Mouse (Mus musculus): ENCODE measurements around the gene Zfp384. TPM values are rescaled to one million over a fixed set of nuclear protein-coding genes. Genes with fewer than 3 reads are reported as not detected.

The Zfp384 gene
- polyA plus RNA-seq, 2 experiments: 12.4 to 103 TPM

DNA sequence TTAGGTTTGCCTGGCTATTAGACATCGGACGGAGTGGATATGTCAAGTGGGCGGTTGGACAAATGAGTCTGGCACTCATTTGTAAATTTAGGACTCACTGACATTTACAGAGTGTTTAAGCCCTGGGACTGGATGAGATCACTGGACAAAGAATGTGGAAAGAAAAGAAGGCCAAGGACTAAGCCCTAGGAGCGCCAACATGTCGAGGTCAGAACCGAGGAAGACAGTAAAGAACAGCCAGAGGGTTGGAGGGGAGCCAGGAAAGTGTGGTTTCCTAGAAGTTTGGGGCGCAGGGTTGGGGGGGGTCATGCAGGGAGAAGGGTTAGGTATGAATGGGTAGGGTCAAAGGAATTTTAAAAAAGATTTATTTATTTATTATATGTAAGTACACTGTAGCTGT, 13.7 kb upstream of the Zfp384 start:
- 76% methylated on average over 7 of the region's 7 CpGs for WGBS
- no peak overlapping the region for H3K4me3 ChIP-seq (replicated peaks; ENCODE audit: low read length)
- TF ChIP-seq POLR2A (IDR thresholded peaks at IDR 0.05; ENCODE audit: borderline replicate concordance, extremely low read depth, insufficient read depth, insufficient read length): no peak
- H3K4me2 ChIP-seq (replicated peaks; ENCODE audit: low read depth, low read length, severe bottlenecking): no peak overlapping the region
- ATAC-seq (ENCODE audit: low FRiP score, low read depth) (no peak), DNase-seq (ENCODE audit: low spot score) (no peak)
- H3K9ac ChIP-seq (ENCODE audit: low read depth, low read length, severe bottlenecking): no peak overlapping the region
- peaks cover 44% of the 10 kb centered on the region for H3K27me3 ChIP-seq (ENCODE audit: control insufficient read depth, insufficient read depth, low read length)
- H3K4me1 ChIP-seq (ENCODE audit: control insufficient read depth, insufficient read depth, low read length): peaks cover 7% of the 10 kb centered on the region
- H3K9me3 ChIP-seq (ENCODE audit: control insufficient read depth, low read length): no peaks in the 10 kb centered on the region
- no peak overlapping the region for H3K27ac ChIP-seq (replicated peaks; ENCODE audit: low read depth, low read length)
- H3K36me3 ChIP-seq (ENCODE audit: control insufficient read depth, insufficient read depth, low read length): no peaks in the 10 kb centered on the region

DNA sequence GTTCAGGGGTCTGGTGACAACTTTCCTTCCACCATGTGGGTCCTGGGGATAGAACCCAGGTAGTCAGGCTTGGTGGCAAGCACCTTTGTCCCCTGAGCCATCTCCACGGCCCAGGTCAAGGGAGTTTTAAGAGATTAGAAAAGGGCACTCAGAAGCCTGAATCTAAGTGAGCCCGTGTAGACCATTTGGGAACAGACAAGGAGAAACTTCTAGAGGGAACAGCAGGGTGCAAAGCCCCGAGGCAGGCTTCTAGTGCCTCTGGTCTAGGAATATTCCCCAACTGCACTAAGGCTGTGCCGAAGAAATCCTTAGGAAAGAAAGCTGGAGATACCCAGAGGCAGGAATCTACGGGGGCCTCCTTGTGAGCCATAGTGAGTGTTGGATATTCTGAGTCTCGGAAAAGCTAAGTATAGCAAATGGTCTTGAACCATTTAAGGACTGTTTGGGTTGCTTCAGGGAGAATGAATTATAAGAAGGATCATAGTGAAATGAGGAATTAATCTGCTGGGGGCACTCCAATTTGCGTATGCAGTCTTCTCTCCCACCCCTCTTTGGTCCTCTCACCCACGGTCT, 13.0 kb upstream of the Zfp384 start:
- H3K4me3 ChIP-seq (replicated peaks; ENCODE audit: low read length): peak overlapping the region; percentile 66
- no peaks in the 10 kb centered on the region for H3K9me3 ChIP-seq (ENCODE audit: control insufficient read depth, low read length)
- ATAC-seq (ENCODE audit: low FRiP score, low read depth) (no peak), DNase-seq (ENCODE audit: low spot score) (no peak)
- H3K36me3 ChIP-seq (ENCODE audit: control insufficient read depth, insufficient read depth, low read length): no peaks in the 10 kb centered on the region
- H3K4me1 ChIP-seq (ENCODE audit: control insufficient read depth, insufficient read depth, low read length): peaks cover 7% of the 10 kb centered on the region
- H3K4me2 ChIP-seq (replicated peaks; ENCODE audit: low read depth, low read length, severe bottlenecking): peak overlapping the region; percentile 95
- peaks cover 44% of the 10 kb centered on the region for H3K27me3 ChIP-seq (ENCODE audit: control insufficient read depth, insufficient read depth, low read length)
- WGBS: 39% methylated on average over 8 of the region's 8 CpGs
- no peak overlapping the region for H3K27ac ChIP-seq (replicated peaks; ENCODE audit: low read depth, low read length)
- peak overlapping the region; percentile 70; the same call in 1 of the 2 replicates for H3K9ac ChIP-seq (ENCODE audit: low read depth, low read length, severe bottlenecking)
- no peak for TF ChIP-seq POLR2A (IDR thresholded peaks at IDR 0.05; ENCODE audit: borderline replicate concordance, extremely low read depth, insufficient read depth, insufficient read length)

- Histone ChIP-seq H3K27ac (replicated peaks; ENCODE audit: low read depth, low read length) (no peak within 1 kb of the TSS), H3K9me3 (ENCODE audit: control insufficient read depth, low read length) (no peaks in the 10 kb centered on the region), H3K36me3 (ENCODE audit: control insufficient read depth, insufficient read depth, low read length) (no peaks in the 10 kb centered on the region), H3K4me2 (replicated peaks; ENCODE audit: low read depth, low read length, severe bottlenecking) (peak within 1 kb of the TSS; percentile 95), H3K4me3 (replicated peaks; ENCODE audit: low read length) (peak within 1 kb of the TSS; percentile 66), H3K27me3 (ENCODE audit: control insufficient read depth, insufficient read depth, low read length) (peaks cover 44% of the 10 kb centered on the region), H3K4me1 (ENCODE audit: control insufficient read depth, insufficient read depth, low read length) (peaks cover 7% of the 10 kb centered on the region), H3K9ac (ENCODE audit: low read depth, low read length, severe bottlenecking) (peak within 1 kb of the TSS; percentile 70)
- DNase-seq (ENCODE audit: low spot score) (peak; percentile 77), ATAC-seq (ENCODE audit: low FRiP score, low read depth) (peak; percentile 87)
- TF ChIP-seq POLR2A (IDR thresholded peaks at IDR 0.05; ENCODE audit: borderline replicate concordance, extremely low read depth, insufficient read depth, insufficient read length): no peak
- WGBS: under 1% methylated on average over 37 of the region's 78 CpGs
Observed at GRCm38 (mm10) chr6:124996551-124997501, 12.1 kb upstream of the Zfp384 start, which contains the start of gene Pianp. Gene Pianp, plus strand, starts transcription at chr6:124996694.

- ATAC-seq (ENCODE audit: low FRiP score, low read depth) (no peak), DNase-seq (ENCODE audit: low spot score) (no peak)
- Histone ChIP-seq H3K9me3 (ENCODE audit: control insufficient read depth, low read length) (no peaks in the 10 kb centered on the region), H3K9ac (ENCODE audit: low read depth, low read length, severe bottlenecking) (peak overlapping the region; percentile 70; the same call in 1 of the 2 replicates), H3K27ac (replicated peaks; ENCODE audit: low read depth, low read length) (no peak overlapping the region), H3K4me1 (ENCODE audit: control insufficient read depth, insufficient read depth, low read length) (peaks cover 7% of the 10 kb centered on the region), H3K4me3 (replicated peaks; ENCODE audit: low read length) (peak overlapping the region; percentile 66), H3K27me3 (ENCODE audit: control insufficient read depth, insufficient read depth, low read length) (peaks cover 44% of the 10 kb centered on the region), H3K4me2 (replicated peaks; ENCODE audit: low read depth, low read length, severe bottlenecking) (peak overlapping the region; percentile 95), H3K36me3 (ENCODE audit: control insufficient read depth, insufficient read depth, low read length) (no peaks in the 10 kb centered on the region)
- WGBS: 5% methylated on average over 8 of the region's 8 CpGs
- TF ChIP-seq POLR2A (IDR thresholded peaks at IDR 0.05; ENCODE audit: borderline replicate concordance, extremely low read depth, insufficient read depth, insufficient read length): no peak
Observed at GRCm38 (mm10) chr6:124998066-124998465, 10.9 kb upstream of the Zfp384 start.

GRCm38 (mm10) chr6:124999091-124999490, 9.9 kb upstream of the Zfp384 start:
- Histone ChIP-seq H3K9me3 (ENCODE audit: control insufficient read depth, low read length) (no peaks in the 10 kb centered on the region), H3K36me3 (ENCODE audit: control insufficient read depth, insufficient read depth, low read length) (no peaks in the 10 kb centered on the region), H3K4me3 (replicated peaks; ENCODE audit: low read length) (no peak overlapping the region), H3K27ac (replicated peaks; ENCODE audit: low read depth, low read length) (no peak overlapping the region), H3K27me3 (ENCODE audit: control insufficient read depth, insufficient read depth, low read length) (peaks cover 40% of the 10 kb centered on the region), H3K9ac (ENCODE audit: low read depth, low read length, severe bottlenecking) (no peak overlapping the region), H3K4me2 (replicated peaks; ENCODE audit: low read depth, low read length, severe bottlenecking) (no peak overlapping the region), H3K4me1 (ENCODE audit: control insufficient read depth, insufficient read depth, low read length) (peaks cover 7% of the 10 kb centered on the region)
- 37% methylated on average over 13 of the region's 14 CpGs for WGBS
- ATAC-seq (ENCODE audit: low FRiP score, low read depth) (no peak), DNase-seq (ENCODE audit: low spot score) (no peak)
- no peak for TF ChIP-seq POLR2A (IDR thresholded peaks at IDR 0.05; ENCODE audit: borderline replicate concordance, extremely low read depth, insufficient read depth, insufficient read length)

Data from limb, embryonic 14.5 days (tissue).